In the genomic region with DNA sequence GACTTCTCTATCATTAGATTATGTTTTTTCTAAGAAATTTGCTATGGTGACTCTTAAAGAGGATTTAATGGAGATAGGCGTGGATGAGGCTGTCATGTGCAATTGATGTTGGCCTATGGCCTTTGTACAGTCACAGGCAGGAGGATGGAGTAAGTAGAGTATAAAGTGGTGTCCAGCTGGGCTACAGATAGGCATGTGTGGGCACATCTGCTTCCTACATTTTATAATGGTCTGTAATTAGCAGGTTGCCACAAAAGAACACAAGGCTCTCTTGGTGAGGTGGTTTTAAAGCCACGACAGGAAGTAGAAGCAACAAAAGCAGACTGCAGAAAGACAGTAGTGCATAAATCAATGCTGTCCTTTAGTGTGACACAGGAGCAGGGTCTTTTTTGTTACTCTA, we compare ENCODE assay signal across 15 mouse cellular contexts.
"Had no signal": no experiment of that assay in that cellular context is flagged by ENCODE, and none has a peak within 500 bp of the region (broad histone marks: within the 10 kb centered on the region; RNA-seq: fewer than 3 reads in every experiment).

No protein-coding gene starts in this region.

- H3K27ac ChIP-seq: layer of hippocampus, adult 2 months; limb, embryonic 13.5 days; liver, embryonic 14.5 days; midbrain, embryonic 10.5 days; neural tube, embryonic 15.5 days had no signal

- H3K9ac ChIP-seq: limb, embryonic 13.5 days; liver, embryonic 14.5 days; neural tube, embryonic 15.5 days had no signal

- H3K36me3 ChIP-seq: limb, embryonic 13.5 days; midbrain, embryonic 10.5 days; neural tube, embryonic 15.5 days had no signal

- DNase-seq: kidney, postnatal 10 days; kidney, postnatal 4 days; left cerebral cortex, postnatal 4 days; lung, adult 2 months; lung, postnatal 36 days; right cerebral cortex, adult 18-20 months; right cerebral cortex, postnatal 25 days; thymus, postnatal 36 days had no signal

- ATAC-seq: lung, postnatal 0 days; midbrain, embryonic 16.5 days had no signal

- H3K4me1 ChIP-seq: limb, embryonic 13.5 days; midbrain, embryonic 10.5 days; neural tube, embryonic 15.5 days had no signal

- H3K9me3 ChIP-seq: limb, embryonic 13.5 days; midbrain, embryonic 10.5 days; neural tube, embryonic 15.5 days had no signal

- H3K27me3 ChIP-seq: limb, embryonic 13.5 days; neural tube, embryonic 15.5 days had no signal

- H3K4me3 ChIP-seq: layer of hippocampus, adult 2 months; limb, embryonic 13.5 days; midbrain, embryonic 10.5 days; neural tube, embryonic 15.5 days had no signal

- H3K4me2 ChIP-seq: limb, embryonic 13.5 days; neural tube, embryonic 15.5 days had no signal
